Mouse (Mus musculus) layer of hippocampus, adult 9-11 months (tissue): ENCODE data around the gene Mms19.

ENCODE experiments used
- DNase-seq: peaks from one replicate; pipeline ENCODE4 v3.0.0; 2022

Mms19 gene

GRCm38 (mm10) chr19:41898860-41899259 is 82.1 kb downstream of the Mms19 start:
- no peak for DNase-seq

DNA sequence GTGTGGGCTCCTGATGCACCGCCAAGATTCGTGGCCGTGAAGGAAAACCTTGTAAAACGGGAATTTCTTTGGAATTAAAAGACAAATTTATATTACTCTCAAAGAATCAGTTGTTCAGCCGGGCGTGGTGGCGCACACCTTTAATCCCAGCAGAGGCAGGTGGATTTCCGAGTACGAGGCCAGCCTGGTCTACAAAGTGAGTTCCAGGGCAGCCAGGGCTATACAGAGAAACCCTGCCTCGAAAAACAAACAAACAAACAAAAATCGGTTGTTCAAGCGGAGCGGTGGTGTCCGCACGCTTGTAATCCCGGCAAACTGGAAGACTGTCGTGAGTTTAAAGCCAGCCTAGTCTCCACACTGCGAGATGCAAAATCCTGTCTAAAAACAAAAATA is 84.6 kb downstream of the Mms19 start:
- DNase-seq: no peak

GRCm38 (mm10) chr19:41895460-41896318 is 85.3 kb downstream of the Mms19 start, which contains the start of gene Rrp12:
Gene Rrp12, minus strand, starts transcription at chr19:41896173.
- DNase-seq: peak; percentile 90

DNA sequence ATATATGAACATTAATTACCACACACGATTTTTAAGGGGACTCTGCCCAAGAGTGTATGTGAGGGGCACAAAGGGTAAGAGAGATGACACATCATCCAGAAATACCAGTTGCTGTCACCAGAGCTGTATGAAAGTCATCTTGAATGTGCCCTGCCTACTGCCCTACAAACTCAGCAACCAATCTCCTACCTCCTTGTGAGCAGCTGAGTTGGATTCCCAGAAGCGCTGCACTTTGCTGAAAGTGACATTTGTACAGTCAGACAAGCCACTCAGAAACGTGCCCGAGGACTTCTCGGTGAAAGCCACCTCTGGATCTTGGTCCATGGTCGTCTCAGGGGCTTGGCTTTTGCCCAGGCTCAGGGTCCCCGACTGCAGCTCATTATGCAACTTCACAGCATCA is 86.0 kb downstream of the Mms19 start:
- no peak for DNase-seq
